Mouse (Mus musculus) hindbrain, embryonic 12.5 days (tissue): ENCODE data around the gene Reln. TPM values are rescaled to one million over a fixed set of nuclear protein-coding genes. Genes with fewer than 3 reads are reported as not detected.

Source experiments
- ATAC-seq: fragments of 200-750 bp; cut with Nextera tagmentation; 2 replicates; pipeline ENCODE4 v1.8.0; 2017; ENCODE audit warnings: moderate TSS enrichment; ENCODE audit not compliant: low FRiP score
- H3K27ac ChIP-seq: fragments of 300-500 bp; sonication (generic); 2 replicates; pipeline ENCODE4 v1.5.1; 2016; ENCODE audit warnings: mild to moderate bottlenecking
- H3K27me3 ChIP-seq: fragments of 300-500 bp; sonication (generic); 2 replicates; pipeline ENCODE4 v1.6.1; 2016; ENCODE audit warnings: mild to moderate bottlenecking
- H3K36me3 ChIP-seq: fragments of 300-500 bp; sonication (generic); 2 replicates; pipeline ENCODE4 v1.6.1; 2016; ENCODE audit warnings: mild to moderate bottlenecking
- H3K4me1 ChIP-seq: fragments of 300-500 bp; sonication (generic); 2 replicates; pipeline ENCODE4 v1.6.1; 2016
- H3K4me2 ChIP-seq: fragments of 300-500 bp; sonication (generic); replicated peaks from 2 replicates; pipeline ENCODE4 v1.6.1; 2016; ENCODE audit warnings: mild to moderate bottlenecking
- H3K4me3 ChIP-seq: fragments of 300-500 bp; sonication (generic); 2 replicates; pipeline ENCODE4 v1.5.1; 2016; ENCODE audit warnings: mild to moderate bottlenecking
- H3K9ac ChIP-seq: fragments of 300-500 bp; sonication (generic); 2 replicates; pipeline ENCODE4 v1.6.1; 2016; ENCODE audit warnings: mild to moderate bottlenecking, moderate library complexity
- H3K9me3 ChIP-seq: fragments of 300-500 bp; sonication (generic); replicated peaks from 2 replicates; pipeline ENCODE4 v1.6.1; 2016; ENCODE audit warnings: mild to moderate bottlenecking
- WGBS: fragments of 180-500 bp; shearing (Covaris S2); methylation state at CpG from one replicate; pipeline ENCODE4 v1.1.7; 2016; 5-methylcytosine and 5-hydroxymethylcytosine counted together
- polyA plus RNA-seq: library from polyadenylated mRNA; unstranded; fragments of >200 nt; fragmentation: Nextera tagmentation; extraction: Ambion mirVana; gene quantifications from 2 replicates; pipeline ENCODE4 v1.2.1, GENCODE M21; 2016

Reln gene
- 12.9 and 13.1 TPM in 2 replicates for polyA plus RNA-seq

- Histone ChIP-seq H3K9ac (peak within 1 kb of the TSS; percentile 70), H3K9me3 (no peaks in the 10 kb centered on the region), H3K4me2 (peak within 1 kb of the TSS; percentile 91), H3K27ac (peak within 1 kb of the TSS; percentile 82), H3K36me3 (no peaks in the 10 kb centered on the region), H3K4me1 (peaks cover 20% of the 10 kb centered on the region), H3K4me3 (peak within 1 kb of the TSS; percentile 57), H3K27me3 (peaks cover 60% of the 10 kb centered on the region)
- ATAC-seq, result peak; percentile 80
- WGBS, result under 1% methylated on average over 58 of the region's 68 CpGs
Observed at GRCm38 (mm10) chr5:22344556-22344975, at the start of gene Reln. Gene Reln, minus strand, starts transcription at chr5:22344702.

- no peak for ATAC-seq
- no peaks in the 10 kb centered on the region for H3K9me3 ChIP-seq
Observed at GRCm38 (mm10) chr5:22388502-22388901, 44.0 kb upstream of the Reln start.

GRCm38 (mm10) chr5:22360510-22360909, 16.0 kb upstream of the Reln start:
- no peaks in the 10 kb centered on the region for H3K27me3 ChIP-seq
- no peaks in the 10 kb centered on the region for H3K9me3 ChIP-seq
- no peak overlapping the region for H3K4me2 ChIP-seq
- H3K27ac ChIP-seq, result no peak overlapping the region
- H3K36me3 ChIP-seq, result no peaks in the 10 kb centered on the region
- WGBS, result 56% methylated on average over 9 of the region's 9 CpGs
- no peak overlapping the region for H3K9ac ChIP-seq
- no peaks in the 10 kb centered on the region for H3K4me1 ChIP-seq
- ATAC-seq, result no peak
- H3K4me3 ChIP-seq, result no peak overlapping the region

More at GRCm38 (mm10) chr5:22388502-22388901, 44.0 kb upstream of the Reln start:
- Histone ChIP-seq H3K36me3 (no peaks in the 10 kb centered on the region), H3K27me3 (no peaks in the 10 kb centered on the region), H3K27ac (no peak overlapping the region), H3K9ac (no peak overlapping the region), H3K4me1 (no peaks in the 10 kb centered on the region), H3K4me3 (no peak overlapping the region), H3K4me2 (no peak overlapping the region)
- WGBS, result 92% methylated on average over 2 of the region's 2 CpGs

GRCm38 (mm10) chr5:22348412-22348811, 3.9 kb upstream of the Reln start:
- H3K4me2 ChIP-seq, result no peak overlapping the region

GRCm38 (mm10) chr5:22347732-22348131, 3.2 kb upstream of the Reln start:
- Histone ChIP-seq H3K9me3 (no peaks in the 10 kb centered on the region), H3K4me2 (no peak overlapping the region), H3K36me3 (no peaks in the 10 kb centered on the region), H3K27ac (no peak overlapping the region), H3K4me1 (peaks cover 20% of the 10 kb centered on the region), H3K4me3 (no peak overlapping the region), H3K27me3 (peaks cover 51% of the 10 kb centered on the region), H3K9ac (no peak overlapping the region)
- WGBS, result 77% methylated on average over 2 of the region's 2 CpGs
- ATAC-seq, result no peak

More at GRCm38 (mm10) chr5:22348412-22348811, 3.9 kb upstream of the Reln start:
- peaks cover 18% of the 10 kb centered on the region for H3K4me1 ChIP-seq
- WGBS, result 78% methylated on average over 3 of the region's 3 CpGs
- no peak overlapping the region for H3K4me3 ChIP-seq
- H3K9me3 ChIP-seq, result no peaks in the 10 kb centered on the region
- H3K27ac ChIP-seq, result no peak overlapping the region
- H3K36me3 ChIP-seq, result no peaks in the 10 kb centered on the region
- ATAC-seq, result no peak
- H3K27me3 ChIP-seq, result peaks cover 45% of the 10 kb centered on the region
- no peak overlapping the region for H3K9ac ChIP-seq

- Histone ChIP-seq H3K27me3 (peaks cover 60% of the 10 kb centered on the region), H3K36me3 (no peaks in the 10 kb centered on the region), H3K4me1 (peaks cover 20% of the 10 kb centered on the region), H3K27ac (0 out of 2 replicates have a peak overlapping the region, but pooled peaks have one; percentile 5), H3K4me3 (0 out of 2 replicates have a peak overlapping the region, but pooled peaks have one; percentile 57), H3K4me2 (peak overlapping the region; percentile 91; the same call in 1 of the 2 replicates), H3K9ac (no peak overlapping the region), H3K9me3 (no peaks in the 10 kb centered on the region)
- 31% methylated on average over 14 of the region's 14 CpGs for WGBS
- ATAC-seq, result no peak
Observed at GRCm38 (mm10) chr5:22345894-22346635, 1.6 kb upstream of the Reln start.

- H3K36me3 ChIP-seq, result no peaks in the 10 kb centered on the region
- peak overlapping the region; percentile 91 for H3K4me2 ChIP-seq
- peaks cover 60% of the 10 kb centered on the region for H3K27me3 ChIP-seq
- peak overlapping the region; percentile 70 for H3K9ac ChIP-seq
- H3K9me3 ChIP-seq, result no peaks in the 10 kb centered on the region
- peaks cover 20% of the 10 kb centered on the region for H3K4me1 ChIP-seq
- peak; percentile 72 for ATAC-seq
- H3K27ac ChIP-seq, result peak overlapping the region; percentile 82
- 1% methylated on average over 51 of the region's 58 CpGs for WGBS
- peak overlapping the region; percentile 57 for H3K4me3 ChIP-seq
Observed at GRCm38 (mm10) chr5:22344976-22345651, 612 bp upstream of the Reln start.

- Histone ChIP-seq H3K4me2 (peak overlapping the region; percentile 91), H3K9me3 (no peaks in the 10 kb centered on the region), H3K27me3 (peaks cover 60% of the 10 kb centered on the region), H3K9ac (peak overlapping the region; percentile 70), H3K4me1 (peaks cover 20% of the 10 kb centered on the region), H3K4me3 (peak overlapping the region; percentile 57), H3K36me3 (no peaks in the 10 kb centered on the region), H3K27ac (peak overlapping the region; percentile 23; the same call in 1 of the 2 replicates)
- under 1% methylated on average over 64 of the region's 65 CpGs for WGBS
- ATAC-seq, result peak; percentile 82
Observed at GRCm38 (mm10) chr5:22343843-22344555, 503 bp downstream of the Reln start.

- ATAC-seq, result no peak
- Histone ChIP-seq H3K27ac (no peak overlapping the region), H3K9me3 (no peaks in the 10 kb centered on the region), H3K4me2 (peak overlapping the region; percentile 91), H3K9ac (peak overlapping the region; percentile 70), H3K27me3 (peaks cover 55% of the 10 kb centered on the region), H3K4me1 (peaks cover 20% of the 10 kb centered on the region), H3K36me3 (no peaks in the 10 kb centered on the region), H3K4me3 (peak overlapping the region; percentile 57)
- under 1% methylated on average over 10 of the region's 10 CpGs for WGBS
Observed at GRCm38 (mm10) chr5:22343536-22343842, 1.0 kb downstream of the Reln start.

GRCm38 (mm10) chr5:22342461-22342860, 2.0 kb downstream of the Reln start:
- Histone ChIP-seq H3K27ac (no peak overlapping the region), H3K36me3 (no peaks in the 10 kb centered on the region), H3K27me3 (peaks cover 52% of the 10 kb centered on the region), H3K4me3 (no peak overlapping the region), H3K9me3 (no peaks in the 10 kb centered on the region), H3K9ac (no peak overlapping the region), H3K4me2 (0 out of 2 replicates have a peak overlapping the region, but pooled peaks have one; percentile 8), H3K4me1 (peaks cover 20% of the 10 kb centered on the region)
- ATAC-seq, result no peak
- 71% methylated on average over 7 of the region's 7 CpGs for WGBS

- Histone ChIP-seq H3K4me1 (peaks cover 18% of the 10 kb centered on the region), H3K36me3 (no peaks in the 10 kb centered on the region), H3K27ac (no peak overlapping the region), H3K27me3 (peaks cover 38% of the 10 kb centered on the region), H3K4me2 (no peak overlapping the region), H3K9ac (no peak overlapping the region), H3K9me3 (no peaks in the 10 kb centered on the region), H3K4me3 (no peak overlapping the region)
- no peak for ATAC-seq
- WGBS, result 88% methylated on average over 8 of the region's 8 CpGs
Observed at GRCm38 (mm10) chr5:22340991-22341390, 3.5 kb downstream of the Reln start.

GRCm38 (mm10) chr5:22335408-22335807, 9.1 kb downstream of the Reln start:
- H3K36me3 ChIP-seq, result no peaks in the 10 kb centered on the region
- H3K27me3 ChIP-seq, result no peaks in the 10 kb centered on the region; the same call in 1 of the 2 replicates
- H3K4me2 ChIP-seq, result no peak overlapping the region
- ATAC-seq, result no peak
- no peaks in the 10 kb centered on the region for H3K4me1 ChIP-seq
- no peak overlapping the region for H3K4me3 ChIP-seq
- H3K9me3 ChIP-seq, result peaks cover 7% of the 10 kb centered on the region
- H3K27ac ChIP-seq, result no peak overlapping the region
- no peak overlapping the region for H3K9ac ChIP-seq
- 70% methylated on average over 3 of the region's 3 CpGs for WGBS
